Mouse (Mus musculus): ENCODE measurements around the gene Slc25a39. TPM values are rescaled to one million over a fixed set of nuclear protein-coding genes. Genes with fewer than 3 reads are reported as not detected.

The Slc25a39 gene
- total RNA-seq (2018; cell fraction: chromatin; rRNA removed): 10 to 100 TPM; 10.5 to 51.0 (median 31.0) TPM
- total RNA-seq (2018; cell fraction: cytosol; rRNA removed): 100 to 1,000 TPM in 24 of 26 experiments, 10 to 100 TPM in 2; 96.4 to 143 (median 128) TPM
- 10 to 100 TPM; 21.5 to 59.2 (median 42.2) TPM for total RNA-seq (2018; cell fraction: nucleus; rRNA removed)
- 110 to 131 TPM (median 120 TPM) in 3 replicates for polyA plus RNA-seq (2018)

- H3K4me3 ChIP-seq (ENCODE audit: inconsistent target): peak within 1 kb of the TSS; percentile 87
- 0% methylated on average over 18 of the region's 19 CpGs for WGBS (ENCODE audit: missing documents)
- H3K79me2 ChIP-seq (ENCODE audit: inconsistent target): peaks cover 17% of the 10 kb centered on the region
- H3K36me3 ChIP-seq (ENCODE audit: inconsistent target): peaks cover 22% of the 10 kb centered on the region
- peak within 1 kb of the TSS; percentile 88 for H3K27ac ChIP-seq
Observed at GRCm38 (mm10) chr11:102407834-102408215, at the start of gene Slc25a39. Gene Slc25a39 (minus strand): TSS chr11:102407946.

GRCm38 (mm10) chr11:102455740-102456396, 48.1 kb upstream of the Slc25a39 start:
- Histone ChIP-seq H3K36me3 (ENCODE audit: inconsistent target) (no peaks in the 10 kb centered on the region), H3K79me2 (ENCODE audit: inconsistent target) (no peaks in the 10 kb centered on the region), H3K4me3 (ENCODE audit: inconsistent target) (no peak overlapping the region; the same call in 1 of the 2 replicates), H3K27ac (no peak overlapping the region)
- WGBS (ENCODE audit: missing documents): under 1% methylated on average over 31 of the region's 40 CpGs

- no peaks in the 10 kb centered on the region for H3K79me2 ChIP-seq (ENCODE audit: inconsistent target)
- 60% methylated on average over 10 of the region's 10 CpGs for WGBS (ENCODE audit: missing documents)
- no peak overlapping the region for H3K4me3 ChIP-seq (ENCODE audit: inconsistent target)
- H3K27ac ChIP-seq: no peak overlapping the region
- H3K36me3 ChIP-seq (ENCODE audit: inconsistent target): no peaks in the 10 kb centered on the region
Observed at GRCm38 (mm10) chr11:102453131-102453530, 45.4 kb upstream of the Slc25a39 start.

GRCm38 (mm10) chr11:102449043-102450008, 41.6 kb upstream of the Slc25a39 start:
- no peaks in the 10 kb centered on the region for H3K36me3 ChIP-seq (ENCODE audit: inconsistent target)
- no peak overlapping the region for H3K27ac ChIP-seq
- whole genome bisulfite sequencing (ENCODE audit: missing documents): 77% methylated on average over 12 of the region's 17 CpGs
- H3K4me3 ChIP-seq (ENCODE audit: inconsistent target): no peak overlapping the region
- no peaks in the 10 kb centered on the region for H3K79me2 ChIP-seq (ENCODE audit: inconsistent target)

GRCm38 (mm10) chr11:102448327-102448726, 40.6 kb upstream of the Slc25a39 start:
- no peak overlapping the region for H3K27ac ChIP-seq
- H3K79me2 ChIP-seq (ENCODE audit: inconsistent target): no peaks in the 10 kb centered on the region
- no peaks in the 10 kb centered on the region for H3K36me3 ChIP-seq (ENCODE audit: inconsistent target)
- WGBS (ENCODE audit: missing documents): 37% methylated on average over 8 of the region's 8 CpGs
- H3K4me3 ChIP-seq (ENCODE audit: inconsistent target): no peak overlapping the region

GRCm38 (mm10) chr11:102447497-102447896, 39.8 kb upstream of the Slc25a39 start, which contains the start of gene Fam171a2:
Gene Fam171a2 (minus strand): TSS chr11:102447682.
- Histone ChIP-seq H3K79me2 (ENCODE audit: inconsistent target) (no peaks in the 10 kb centered on the region), H3K36me3 (ENCODE audit: inconsistent target) (no peaks in the 10 kb centered on the region), H3K27ac (no peak within 1 kb of the TSS), H3K4me3 (ENCODE audit: inconsistent target) (no peak within 1 kb of the TSS)
- whole genome bisulfite sequencing (ENCODE audit: missing documents): 2% methylated on average over 38 of the region's 40 CpGs

- Histone ChIP-seq H3K27ac (no peak overlapping the region), H3K79me2 (ENCODE audit: inconsistent target) (no peaks in the 10 kb centered on the region), H3K36me3 (ENCODE audit: inconsistent target) (no peaks in the 10 kb centered on the region), H3K4me3 (ENCODE audit: inconsistent target) (no peak overlapping the region)
- WGBS (ENCODE audit: missing documents): 2% methylated on average over 36 of the region's 49 CpGs
Observed at GRCm38 (mm10) chr11:102446581-102447461, 39.1 kb upstream of the Slc25a39 start.

- H3K36me3 ChIP-seq (ENCODE audit: inconsistent target): no peaks in the 10 kb centered on the region
- no peaks in the 10 kb centered on the region for H3K79me2 ChIP-seq (ENCODE audit: inconsistent target)
- H3K4me3 ChIP-seq (ENCODE audit: inconsistent target): no peak overlapping the region
- WGBS (ENCODE audit: missing documents): 60% methylated on average over 7 of the region's 7 CpGs
- H3K27ac ChIP-seq: no peak overlapping the region
Observed at GRCm38 (mm10) chr11:102445891-102446361, 38.2 kb upstream of the Slc25a39 start.

GRCm38 (mm10) chr11:102445264-102445890, 37.6 kb upstream of the Slc25a39 start:
- 91% methylated on average over 10 of the region's 10 CpGs for WGBS (ENCODE audit: missing documents)
- H3K27ac ChIP-seq: no peak overlapping the region
- no peaks in the 10 kb centered on the region for H3K79me2 ChIP-seq (ENCODE audit: inconsistent target)
- no peaks in the 10 kb centered on the region for H3K36me3 ChIP-seq (ENCODE audit: inconsistent target)
- no peak overlapping the region for H3K4me3 ChIP-seq (ENCODE audit: inconsistent target)

- H3K36me3 ChIP-seq (ENCODE audit: inconsistent target): no peaks in the 10 kb centered on the region
- H3K79me2 ChIP-seq (ENCODE audit: inconsistent target): no peaks in the 10 kb centered on the region
- WGBS (ENCODE audit: missing documents): 89% methylated on average over 6 of the region's 6 CpGs
- H3K27ac ChIP-seq: no peak overlapping the region
- no peak overlapping the region for H3K4me3 ChIP-seq (ENCODE audit: inconsistent target)
Observed at GRCm38 (mm10) chr11:102444781-102445180, 37.0 kb upstream of the Slc25a39 start.

- Histone ChIP-seq H3K36me3 (ENCODE audit: inconsistent target) (no peaks in the 10 kb centered on the region), H3K4me3 (ENCODE audit: inconsistent target) (no peak overlapping the region), H3K79me2 (ENCODE audit: inconsistent target) (no peaks in the 10 kb centered on the region), H3K27ac (no peak overlapping the region)
- 70% methylated on average over 3 of the region's 3 CpGs for WGBS (ENCODE audit: missing documents)
Observed at GRCm38 (mm10) chr11:102444321-102444720, 36.6 kb upstream of the Slc25a39 start.

- Histone ChIP-seq H3K36me3 (ENCODE audit: inconsistent target) (no peaks in the 10 kb centered on the region), H3K27ac (no peak overlapping the region)
- WGBS (ENCODE audit: missing documents): 86% methylated on average over 11 of the region's 12 CpGs
Observed at GRCm38 (mm10) chr11:102443740-102444139, 36.0 kb upstream of the Slc25a39 start.

GRCm38 (mm10) chr11:102442089-102442488, 34.3 kb upstream of the Slc25a39 start:
- H3K4me3 ChIP-seq (ENCODE audit: inconsistent target): no peak overlapping the region
- no peaks in the 10 kb centered on the region for H3K36me3 ChIP-seq (ENCODE audit: inconsistent target)
- no peak overlapping the region for H3K27ac ChIP-seq
- no peaks in the 10 kb centered on the region for H3K79me2 ChIP-seq (ENCODE audit: inconsistent target)
- 92% methylated on average over 6 of the region's 6 CpGs for WGBS (ENCODE audit: missing documents)

More at GRCm38 (mm10) chr11:102443740-102444139, 36.0 kb upstream of the Slc25a39 start:
- Histone ChIP-seq H3K79me2 (ENCODE audit: inconsistent target) (no peaks in the 10 kb centered on the region), H3K4me3 (ENCODE audit: inconsistent target) (no peak overlapping the region)

Data from macrophage (primary cell).